Mouse (Mus musculus) midbrain, embryonic 11.5 days (tissue): ENCODE measurements at regions not wholly inside any gene's neighbourhood (a gene's known extent, or its start where the extent isn't known, plus 50 kb on each side); places are given as distances from the start of the nearest gene placed in this dataset.
"Not testable (repeated sequence)": the region's sequence is repeated elsewhere in the genome, so short reads cannot be mapped to it uniquely, and the experiment has no call there.

Experiments used
- ATAC-seq: fragments of 200-750 bp; cut with Nextera tagmentation; 2 replicates; pipeline ENCODE4 v1.8.0; 2017; ENCODE audit warnings: moderate TSS enrichment, moderate library complexity; ENCODE audit not compliant: low FRiP score
- DNase-seq: peaks from one replicate; pipeline ENCODE4 v3.0.0; 2015; ENCODE audit warnings: low spot score; ENCODE audit errors: missing footprints
- H3K27ac ChIP-seq: fragments of 300-500 bp; sonication (generic); 2 replicates; pipeline ENCODE4 v1.5.1; 2014; ENCODE audit warnings: low read depth, low read length
- H3K27me3 ChIP-seq: fragments of 300-500 bp; sonication (generic); 2 replicates; pipeline ENCODE4 v1.6.1; 2014; ENCODE audit warnings: mild to moderate bottlenecking, low read length, moderate library complexity, mixed read lengths; ENCODE audit not compliant: control insufficient read depth, insufficient read depth
- H3K36me3 ChIP-seq: fragments of 300-500 bp; sonication (generic); 2 replicates; pipeline ENCODE4 v1.6.1; 2014; ENCODE audit warnings: mild to moderate bottlenecking, low read length, moderate library complexity, mixed read lengths; ENCODE audit not compliant: control insufficient read depth, insufficient read depth
- H3K4me1 ChIP-seq: fragments of 300-500 bp; sonication (generic); 2 replicates; pipeline ENCODE4 v1.6.1; 2014; ENCODE audit warnings: low read length; ENCODE audit not compliant: control insufficient read depth, insufficient read depth
- H3K4me2 ChIP-seq: fragments of 300-500 bp; sonication (generic); 2 replicates; pipeline ENCODE4 v1.6.1; 2014; ENCODE audit warnings: mild to moderate bottlenecking, moderate library complexity
- H3K4me3 ChIP-seq: fragments of 300-500 bp; sonication (generic); 2 replicates; pipeline ENCODE4 v1.5.1; 2014; ENCODE audit warnings: low read depth, low read length
- H3K9ac ChIP-seq: fragments of 300-500 bp; sonication (generic); 2 replicates; pipeline ENCODE4 v1.6.1; 2014; ENCODE audit warnings: low read length
- H3K9me3 ChIP-seq: fragments of 300-500 bp; sonication (generic); 2 replicates; pipeline ENCODE4 v1.6.1; 2016; ENCODE audit warnings: low read length; ENCODE audit not compliant: control insufficient read depth
- WGBS: fragments of 180-500 bp; shearing (Covaris S2); extraction: QIAGEN DNeasy Blood & Tissue Kit; methylation state at CpG from one replicate; pipeline ENCODE4 v1.1.7; 2014; 5-methylcytosine and 5-hydroxymethylcytosine counted together

DNA sequence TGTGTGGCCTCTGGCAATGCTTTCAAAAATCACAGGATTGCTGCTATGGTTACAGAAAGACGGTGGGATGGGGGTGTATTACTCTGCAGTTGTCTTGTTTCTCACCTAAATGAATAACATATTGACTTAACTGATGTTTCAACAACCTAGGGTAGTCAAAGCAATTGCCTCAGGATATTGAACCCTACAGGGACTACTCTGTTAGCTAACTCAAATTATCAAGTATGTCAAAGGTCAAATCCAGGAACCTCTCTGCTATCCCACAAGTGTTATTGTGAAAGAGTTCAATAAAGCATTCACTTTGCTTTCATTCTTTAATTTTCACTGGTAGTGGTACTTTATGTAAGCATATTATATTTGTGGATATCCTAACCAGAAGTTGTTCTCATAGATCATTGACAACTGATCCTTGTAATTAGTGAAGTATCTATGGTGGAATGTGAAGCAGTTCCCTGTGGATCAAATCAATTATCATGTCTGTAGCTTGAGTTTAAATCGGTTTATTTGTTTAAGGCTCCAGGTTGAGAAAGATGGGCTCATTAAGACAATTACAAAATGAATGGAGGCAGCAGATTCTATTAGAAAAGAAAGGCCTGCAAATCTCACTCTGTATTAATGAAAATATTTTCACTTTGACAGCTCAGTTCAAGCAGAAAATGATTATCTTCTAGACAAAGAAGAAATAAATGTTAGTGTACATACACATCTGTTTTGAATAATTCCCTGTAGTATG, 259.4 kb upstream of the Gje1 start:
- no peak overlapping the region for H3K27ac ChIP-seq
- no peaks in the 10 kb centered on the region for H3K36me3 ChIP-seq
- no peak overlapping the region for H3K4me2 ChIP-seq
- 54% methylated on average over 2 of the region's 2 CpGs for WGBS
- no peaks in the 10 kb centered on the region for H3K27me3 ChIP-seq
- DNase-seq: no peak
- no peak overlapping the region for H3K9ac ChIP-seq
- H3K9me3 ChIP-seq: no peaks in the 10 kb centered on the region
- no peaks in the 10 kb centered on the region for H3K4me1 ChIP-seq
- ATAC-seq: 0 out of 2 replicates have a peak, but pooled peaks have one; percentile 48
- H3K4me3 ChIP-seq: no peak overlapping the region

DNA sequence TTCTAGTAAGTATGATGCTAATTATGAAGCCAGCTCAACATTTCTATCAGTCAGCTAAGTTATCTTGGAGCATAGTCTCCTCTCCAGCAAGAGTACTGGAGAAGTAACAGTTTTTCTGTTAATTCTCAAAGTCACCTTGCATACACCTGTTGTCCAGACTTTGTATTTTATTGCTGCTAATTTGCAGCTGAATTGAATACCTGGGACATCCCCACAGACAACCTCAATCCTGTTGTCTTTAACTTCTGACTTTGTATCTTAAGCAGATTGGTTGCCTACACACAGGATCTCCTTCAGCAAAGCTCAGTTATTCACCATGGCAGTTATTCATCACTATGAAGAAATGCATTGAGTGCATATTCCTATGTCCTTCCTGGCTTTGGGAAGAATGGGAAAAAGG, 251.7 kb upstream of the Gje1 start:
- no peaks in the 10 kb centered on the region for H3K27me3 ChIP-seq

DNA sequence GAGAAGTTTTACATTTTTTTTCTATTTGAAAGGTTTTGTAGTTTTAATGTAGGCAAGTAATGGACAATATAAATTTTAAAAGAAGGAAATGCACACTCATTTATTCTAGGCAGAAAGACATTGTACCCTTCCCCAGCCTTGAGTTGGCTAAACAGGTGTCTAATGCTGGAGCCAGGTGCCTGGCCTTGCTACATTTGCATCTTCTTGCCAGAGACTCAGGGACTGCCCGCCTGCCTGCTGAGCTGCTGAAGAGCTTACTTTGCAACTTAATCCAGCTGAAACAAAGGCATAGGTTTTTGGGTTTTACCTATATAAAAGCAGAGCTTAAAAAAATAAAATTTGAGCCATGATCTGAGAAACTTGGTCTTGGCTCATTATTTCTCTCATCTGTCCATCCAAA, 249.6 kb upstream of the Gje1 start:
- H3K9ac ChIP-seq: no peak overlapping the region
- H3K9me3 ChIP-seq: no peaks in the 10 kb centered on the region
- no peak overlapping the region for H3K4me3 ChIP-seq
- H3K4me1 ChIP-seq: no peaks in the 10 kb centered on the region
- H3K27me3 ChIP-seq: no peaks in the 10 kb centered on the region
- no peak overlapping the region for H3K4me2 ChIP-seq
- no peaks in the 10 kb centered on the region for H3K36me3 ChIP-seq
- H3K27ac ChIP-seq: no peak overlapping the region
- WGBS: 38% methylated on average over 1 of the region's 1 CpGs
- DNase-seq (no peak), ATAC-seq (no peak)

More for the DNA sequence above, 251.7 kb upstream of the Gje1 start:
- no peaks in the 10 kb centered on the region for H3K36me3 ChIP-seq
- no peak overlapping the region for H3K4me3 ChIP-seq
- H3K4me1 ChIP-seq: no peaks in the 10 kb centered on the region
- H3K9me3 ChIP-seq: no peaks in the 10 kb centered on the region
- H3K4me2 ChIP-seq: no peak overlapping the region
- no peak overlapping the region for H3K27ac ChIP-seq
- no peak overlapping the region for H3K9ac ChIP-seq
- ATAC-seq: no peak
- no peak for DNase-seq

DNA sequence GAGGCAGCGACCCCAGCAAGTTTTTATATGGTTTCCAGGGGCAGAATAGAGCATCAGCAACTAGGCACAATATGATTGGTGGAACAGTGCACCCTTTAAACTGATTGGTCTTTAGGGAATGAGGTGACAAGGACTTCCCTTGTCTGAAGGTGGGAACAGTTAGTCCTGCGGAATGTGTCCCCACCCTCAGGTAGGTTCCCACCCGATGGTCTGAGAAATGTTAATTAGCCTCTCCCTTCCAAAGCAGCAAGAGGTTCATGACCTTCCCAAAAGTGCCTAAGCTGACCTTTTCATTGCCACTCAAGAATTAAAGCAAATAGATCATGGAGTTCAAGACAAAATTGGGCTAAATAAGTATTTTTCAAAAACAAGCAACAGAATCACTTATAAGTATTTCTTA, 248.8 kb upstream of the Gje1 start:
- H3K9ac ChIP-seq, H3K4me3 ChIP-seq, DNase-seq, H3K4me1 ChIP-seq, H3K9me3 ChIP-seq, H3K36me3 ChIP-seq, ATAC-seq, H3K4me2 ChIP-seq, H3K27me3 ChIP-seq, H3K27ac ChIP-seq: not testable (repeated sequence)
- 86% methylated on average over 3 of the region's 3 CpGs for WGBS

DNA sequence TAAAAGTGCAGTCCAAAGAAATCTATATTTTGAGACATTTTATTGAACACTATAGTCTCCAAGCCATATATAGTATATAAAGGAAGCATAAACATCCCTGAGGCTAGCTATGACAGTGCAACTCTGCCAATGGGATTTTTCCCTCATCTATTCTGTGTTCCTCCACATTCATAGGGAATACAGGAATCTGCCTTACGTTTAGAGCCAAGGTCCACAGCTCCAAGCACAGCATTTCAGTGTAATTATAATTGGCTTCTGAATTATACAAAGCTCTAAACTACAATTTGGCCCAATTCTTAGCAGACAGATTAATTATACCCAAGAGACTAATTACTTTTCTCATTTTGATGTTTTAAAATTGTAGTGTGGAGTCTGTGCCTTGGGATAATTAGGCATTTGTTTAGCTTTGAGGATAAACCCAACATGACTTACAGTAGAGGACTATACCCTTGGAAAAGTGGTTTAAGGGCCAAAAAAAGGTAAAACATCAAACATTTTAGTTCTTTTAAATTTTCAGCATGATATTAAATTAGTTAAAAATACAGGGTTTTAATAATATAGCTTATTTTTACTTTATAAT, 235.0 kb upstream of the Gje1 start:
- Histone ChIP-seq H3K4me1 (no peaks in the 10 kb centered on the region), H3K4me3 (no peak overlapping the region), H3K4me2 (no peak overlapping the region), H3K9ac (no peak overlapping the region), H3K9me3 (no peaks in the 10 kb centered on the region), H3K27me3 (no peaks in the 10 kb centered on the region), H3K36me3 (no peaks in the 10 kb centered on the region), H3K27ac (no peak overlapping the region)
- DNase-seq (no peak), ATAC-seq (peak; percentile 46; the same call in 1 of the 2 replicates)
- 53% methylated on average over 1 of the region's 1 CpGs for WGBS

DNA sequence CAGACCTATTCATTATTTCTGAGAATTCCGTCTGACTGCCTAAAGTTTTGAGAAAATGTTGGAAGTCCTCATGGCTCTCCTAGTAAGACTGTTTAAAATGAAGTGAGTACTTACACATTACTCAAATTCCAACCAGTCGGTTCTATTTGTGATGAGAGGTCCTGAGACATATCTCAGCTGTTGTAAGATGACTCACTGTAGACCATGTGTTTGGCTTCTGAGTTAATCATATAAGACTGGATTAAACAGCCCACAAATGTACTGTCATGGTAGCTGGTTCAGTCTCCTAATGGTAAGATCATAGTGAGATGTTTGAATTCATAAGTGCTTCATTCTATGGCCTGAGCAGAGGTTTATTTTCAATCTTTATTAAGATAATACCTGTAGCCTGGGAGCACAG, 223.9 kb upstream of the Gje1 start:
- Histone ChIP-seq H3K36me3 (no peaks in the 10 kb centered on the region), H3K4me1 (no peaks in the 10 kb centered on the region), H3K9ac (no peak overlapping the region), H3K27me3 (no peaks in the 10 kb centered on the region), H3K4me3 (no peak overlapping the region), H3K27ac (no peak overlapping the region), H3K9me3 (no peaks in the 10 kb centered on the region), H3K4me2 (no peak overlapping the region)
- ATAC-seq (no peak), DNase-seq (no peak)
- WGBS: 79% methylated on average over 2 of the region's 2 CpGs
